Mouse (Mus musculus): ENCODE measurements around the gene Slc9a1. TPM values are rescaled to one million over a fixed set of nuclear protein-coding genes. Genes with fewer than 3 reads are reported as not detected.
A peak's percentile ranks its signal among the peaks of the same experiment; 100 is the strongest.

Slc9a1 gene
- total and polyA plus RNA-seq, 2 experiments from 2014 or later: 10.1 to 16.0 TPM

DNA sequence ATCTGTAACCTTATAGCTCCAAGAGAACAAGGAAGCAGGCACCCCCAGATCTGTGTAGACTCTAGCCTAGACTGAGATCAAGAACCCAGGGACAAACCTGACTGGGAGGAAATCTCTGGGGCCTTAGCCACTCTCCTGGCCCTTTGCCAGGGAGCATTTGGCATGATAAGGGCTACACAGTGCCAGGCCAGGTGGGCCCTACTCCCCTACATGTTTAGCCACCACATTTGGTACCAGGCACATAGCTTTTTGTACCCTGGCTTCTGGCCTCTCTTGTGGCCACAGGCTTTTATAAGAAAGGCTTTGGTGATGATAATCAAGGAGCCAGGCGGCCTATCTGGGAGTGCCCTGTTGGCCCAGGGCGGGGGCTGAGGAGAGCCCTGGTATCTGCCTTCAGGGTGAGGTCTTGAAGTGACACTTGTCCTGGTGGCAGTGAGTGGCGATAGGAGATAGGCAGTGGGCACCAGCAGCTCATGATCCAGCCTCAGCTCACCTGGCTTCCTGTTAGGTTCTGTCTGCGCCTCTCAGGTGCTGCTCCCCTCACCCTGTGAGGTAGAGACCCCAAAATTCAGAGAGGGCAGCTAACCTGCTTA, 25.6 kb downstream of the Slc9a1 start:
- no peak overlapping the region for H3K27ac ChIP-seq (ENCODE audit: low read depth, low read length)
- ATAC-seq (no peak), DNase-seq (no peak)
- H3K4me2 ChIP-seq (ENCODE audit: low read depth): no peak overlapping the region
- H3K36me3 ChIP-seq (ENCODE audit: insufficient read depth): no peaks in the 10 kb centered on the region
- no peaks in the 10 kb centered on the region for H3K9me3 ChIP-seq (ENCODE audit: low read length)
- H3K4me3 ChIP-seq (ENCODE audit: low read depth, low read length): no peak overlapping the region
- no peak for TF ChIP-seq CTCF (IDR thresholded peaks at IDR 0.05; ENCODE audit: low read depth)
- no peaks in the 10 kb centered on the region for H3K27me3 ChIP-seq (ENCODE audit: insufficient read depth, low read length)
- no peaks in the 10 kb centered on the region for H3K4me1 ChIP-seq (ENCODE audit: insufficient read depth)
- no peak overlapping the region for H3K9ac ChIP-seq
- WGBS: 87% methylated on average over 4 of the region's 4 CpGs

DNA sequence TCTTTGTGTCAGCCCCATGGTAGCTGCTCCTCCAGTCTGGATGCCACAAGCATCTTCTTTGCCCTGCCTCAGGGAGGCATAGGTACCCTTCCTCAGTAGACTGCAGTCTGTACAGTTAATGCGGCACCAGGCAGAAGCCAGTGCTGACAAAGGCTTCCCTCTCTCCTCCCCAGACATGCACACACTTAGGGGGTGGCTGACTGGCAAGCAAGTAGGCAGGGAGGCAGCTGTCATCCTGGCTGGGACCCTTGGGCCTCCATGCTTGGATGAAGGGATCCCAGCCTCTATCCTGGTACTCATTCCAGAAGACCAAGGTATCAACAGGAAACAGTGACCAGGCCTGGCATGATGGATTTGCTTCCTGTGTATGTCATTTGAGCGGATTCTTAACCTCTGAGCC, 26.6 kb downstream of the Slc9a1 start:
- 69% methylated on average over 2 of the region's 2 CpGs for WGBS
- no peak for DNase-seq
- H3K36me3 ChIP-seq (ENCODE audit: insufficient read depth): no peaks in the 10 kb centered on the region
- TF ChIP-seq CTCF (IDR thresholded peaks at IDR 0.05; ENCODE audit: low read depth): no peak
- no peak overlapping the region for H3K9ac ChIP-seq
- no peak overlapping the region for H3K4me2 ChIP-seq (ENCODE audit: low read depth)
- peak; percentile 40; the same call in 1 of the 2 replicates for ATAC-seq
- H3K4me1 ChIP-seq (ENCODE audit: insufficient read depth): no peaks in the 10 kb centered on the region
- H3K27me3 ChIP-seq (ENCODE audit: insufficient read depth, low read length): no peaks in the 10 kb centered on the region
- H3K27ac ChIP-seq (ENCODE audit: low read depth, low read length): no peak overlapping the region
- no peak overlapping the region for H3K4me3 ChIP-seq (ENCODE audit: low read depth, low read length)
- no peaks in the 10 kb centered on the region for H3K9me3 ChIP-seq (ENCODE audit: low read length)

DNA sequence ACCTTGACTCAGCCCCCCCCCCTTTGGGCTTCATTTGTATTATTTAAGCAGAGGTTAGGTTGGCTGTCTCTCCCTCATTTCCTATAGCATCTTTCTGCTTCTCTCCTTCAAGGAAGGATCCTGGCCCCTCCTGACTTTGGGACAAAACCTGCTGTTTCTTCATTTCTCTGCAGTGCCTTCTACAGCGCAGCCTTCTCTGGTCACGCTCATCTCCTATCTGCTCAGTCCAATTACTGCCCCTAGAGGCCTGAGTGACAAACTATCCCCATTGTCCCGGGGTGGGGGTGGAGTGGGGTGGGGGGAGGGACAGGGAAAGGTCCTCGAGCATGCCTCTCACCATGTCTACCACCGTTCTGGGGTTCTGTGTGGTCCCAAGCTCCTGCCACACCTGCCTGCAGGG, 27.8 kb downstream of the Slc9a1 start:
- H3K27ac ChIP-seq (ENCODE audit: low read depth, low read length): no peak overlapping the region
- DNase-seq (no peak), ATAC-seq (no peak)
- H3K9me3 ChIP-seq (ENCODE audit: low read length): no peaks in the 10 kb centered on the region
- no peak for TF ChIP-seq CTCF (IDR thresholded peaks at IDR 0.05; ENCODE audit: low read depth)
- H3K27me3 ChIP-seq (ENCODE audit: insufficient read depth, low read length): no peaks in the 10 kb centered on the region
- 51% methylated on average over 5 of the region's 5 CpGs for WGBS
- no peaks in the 10 kb centered on the region for H3K4me1 ChIP-seq (ENCODE audit: insufficient read depth)
- H3K36me3 ChIP-seq (ENCODE audit: insufficient read depth): no peaks in the 10 kb centered on the region
- H3K4me2 ChIP-seq (ENCODE audit: low read depth): no peak overlapping the region
- no peak overlapping the region for H3K9ac ChIP-seq
- H3K4me3 ChIP-seq (ENCODE audit: low read depth, low read length): no peak overlapping the region

DNA sequence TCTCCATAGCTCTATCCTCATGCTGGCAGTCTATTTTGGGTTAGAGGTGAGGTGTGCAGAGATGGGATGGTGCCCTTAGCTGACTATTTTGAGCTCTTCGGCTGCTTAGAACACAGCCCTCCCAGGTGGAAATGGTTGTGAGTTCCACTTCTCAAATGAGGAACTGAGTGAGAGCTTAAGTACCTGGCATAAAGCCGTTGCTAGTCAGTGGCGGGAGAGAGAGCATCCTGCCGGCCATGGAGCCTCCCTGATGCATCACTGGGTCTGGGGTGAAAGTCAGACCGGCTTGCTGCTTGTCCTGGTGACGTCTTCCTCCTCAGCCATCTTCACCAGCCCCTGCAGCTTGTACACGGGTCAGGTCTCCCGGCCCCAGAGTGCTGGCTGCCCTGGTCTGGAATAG, 28.5 kb downstream of the Slc9a1 start:
- no peak for TF ChIP-seq CTCF (IDR thresholded peaks at IDR 0.05; ENCODE audit: low read depth)
- no peak overlapping the region for H3K4me2 ChIP-seq (ENCODE audit: low read depth)
- H3K27ac ChIP-seq (ENCODE audit: low read depth, low read length): no peak overlapping the region
- H3K9me3 ChIP-seq (ENCODE audit: low read length): no peaks in the 10 kb centered on the region
- no peak for ATAC-seq
- no peaks in the 10 kb centered on the region for H3K4me1 ChIP-seq (ENCODE audit: insufficient read depth)
- H3K4me3 ChIP-seq (ENCODE audit: low read depth, low read length): no peak overlapping the region
- no peak overlapping the region for H3K9ac ChIP-seq
- no peaks in the 10 kb centered on the region for H3K27me3 ChIP-seq (ENCODE audit: insufficient read depth, low read length)
- no peak for DNase-seq
- 89% methylated on average over 8 of the region's 8 CpGs for WGBS
- H3K36me3 ChIP-seq (ENCODE audit: insufficient read depth): no peaks in the 10 kb centered on the region

DNA sequence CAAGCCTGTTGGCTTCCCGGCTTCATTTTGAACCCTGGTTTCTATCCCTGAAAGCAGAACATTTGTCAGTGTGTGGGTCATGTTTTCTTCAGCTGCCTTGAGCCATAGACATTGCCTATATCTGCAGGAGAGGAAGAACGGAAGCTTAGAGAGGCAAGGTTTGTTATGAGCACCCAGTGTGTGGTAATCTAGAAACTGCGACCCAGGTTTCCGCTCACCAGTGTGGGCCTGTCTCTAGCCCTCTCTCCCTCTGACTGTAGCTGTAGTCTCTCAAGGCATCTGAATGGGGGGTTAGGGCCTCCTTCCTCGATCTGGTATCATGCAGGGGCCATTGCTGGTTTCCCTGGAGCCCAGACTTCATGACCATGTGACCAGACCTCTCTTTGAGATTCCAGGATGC, 29.1 kb downstream of the Slc9a1 start:
- no peaks in the 10 kb centered on the region for H3K36me3 ChIP-seq (ENCODE audit: insufficient read depth)
- H3K9me3 ChIP-seq (ENCODE audit: low read length): no peaks in the 10 kb centered on the region
- H3K4me2 ChIP-seq (ENCODE audit: low read depth): no peak overlapping the region
- no peak overlapping the region for H3K4me3 ChIP-seq (ENCODE audit: low read depth, low read length)
- 79% methylated on average over 5 of the region's 5 CpGs for WGBS
- no peak for TF ChIP-seq CTCF (IDR thresholded peaks at IDR 0.05; ENCODE audit: low read depth)
- ATAC-seq (no peak), DNase-seq (no peak)
- H3K9ac ChIP-seq: no peak overlapping the region
- no peaks in the 10 kb centered on the region for H3K4me1 ChIP-seq (ENCODE audit: insufficient read depth)
- H3K27ac ChIP-seq (ENCODE audit: low read depth, low read length): no peak overlapping the region
- no peaks in the 10 kb centered on the region for H3K27me3 ChIP-seq (ENCODE audit: insufficient read depth, low read length)

DNA sequence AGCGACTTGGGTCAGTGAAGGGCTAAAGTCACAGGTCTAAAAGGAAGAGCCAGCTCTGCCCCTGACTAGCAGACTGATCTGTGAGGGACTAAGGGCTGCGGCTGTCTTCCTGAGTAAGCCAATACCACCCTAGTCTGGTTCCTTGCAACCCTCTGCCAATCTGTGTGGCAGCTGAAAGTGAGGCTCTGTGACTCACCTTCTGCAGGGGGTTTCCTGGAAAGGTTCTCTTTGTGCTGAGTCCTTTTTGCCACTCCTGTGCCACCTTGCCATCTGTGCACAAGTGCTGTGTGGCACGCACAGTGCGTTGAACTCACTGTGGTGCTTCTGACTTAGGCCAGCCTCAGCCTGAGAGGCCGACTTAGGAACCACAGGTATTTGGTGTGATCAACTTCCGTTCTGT, 30.0 kb downstream of the Slc9a1 start:
- no peak overlapping the region for H3K4me3 ChIP-seq (ENCODE audit: low read depth, low read length)
- 86% methylated on average over 6 of the region's 6 CpGs for WGBS

DNA sequence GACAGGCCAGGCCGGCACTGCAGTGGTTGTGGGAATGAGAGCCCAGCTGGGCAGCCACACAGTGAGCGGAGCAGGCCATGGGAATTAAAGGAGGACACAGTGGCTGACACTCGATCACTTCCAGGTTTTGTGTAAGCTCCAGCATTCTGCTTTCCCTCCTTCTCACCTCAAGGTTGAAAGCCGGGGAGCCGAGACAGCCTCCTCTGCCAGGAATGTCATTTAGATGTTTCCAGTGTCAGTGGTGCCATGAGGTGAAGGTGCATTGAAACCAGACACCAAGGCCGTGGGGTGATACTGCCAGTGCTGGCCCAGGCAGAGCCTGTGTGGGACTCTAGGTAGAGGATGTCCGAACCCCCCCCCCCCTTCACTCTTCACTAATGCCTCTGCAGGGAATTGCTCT, 30.6 kb downstream of the Slc9a1 start:
- Histone ChIP-seq H3K9me3 (ENCODE audit: low read length) (no peaks in the 10 kb centered on the region), H3K27ac (ENCODE audit: low read depth, low read length) (no peak overlapping the region), H3K9ac (no peak overlapping the region), H3K4me3 (ENCODE audit: low read depth, low read length) (no peak overlapping the region), H3K36me3 (ENCODE audit: insufficient read depth) (no peaks in the 10 kb centered on the region), H3K4me1 (ENCODE audit: insufficient read depth) (no peaks in the 10 kb centered on the region), H3K4me2 (ENCODE audit: low read depth) (no peak overlapping the region), H3K27me3 (ENCODE audit: insufficient read depth, low read length) (no peaks in the 10 kb centered on the region)
- TF ChIP-seq CTCF (IDR thresholded peaks at IDR 0.05; ENCODE audit: low read depth): no peak
- 71% methylated on average over 7 of the region's 7 CpGs for WGBS
- ATAC-seq (no peak), DNase-seq (no peak)

More for the DNA sequence above, 30.0 kb downstream of the Slc9a1 start:
- Histone ChIP-seq H3K27me3 (ENCODE audit: insufficient read depth, low read length) (no peaks in the 10 kb centered on the region), H3K36me3 (ENCODE audit: insufficient read depth) (no peaks in the 10 kb centered on the region), H3K4me2 (ENCODE audit: low read depth) (no peak overlapping the region), H3K27ac (ENCODE audit: low read depth, low read length) (no peak overlapping the region), H3K4me1 (ENCODE audit: insufficient read depth) (no peaks in the 10 kb centered on the region), H3K9ac (no peak overlapping the region), H3K9me3 (ENCODE audit: low read length) (no peaks in the 10 kb centered on the region)
- DNase-seq (no peak), ATAC-seq (no peak)
- TF ChIP-seq CTCF (IDR thresholded peaks at IDR 0.05; ENCODE audit: low read depth): no peak
